Mouse (Mus musculus) forebrain, embryonic 13.5 days (tissue): ENCODE measurements at regions not wholly inside any gene's neighbourhood (a gene's known extent, or its start where the extent isn't known, plus 50 kb on each side); places are given as distances from the start of the nearest gene placed in this dataset.
"Not testable (repeated sequence)": the region's sequence is repeated elsewhere in the genome, so short reads cannot be mapped to it uniquely, and the experiment has no call there.

Experiments
- ATAC-seq: fragments of 200-750 bp; cut with Nextera tagmentation; 2 replicates; pipeline ENCODE4 v1.8.0; 2017
- H3K27ac ChIP-seq: fragments of 300-500 bp; sonication (generic); 2 replicates; pipeline ENCODE4 v1.5.1; 2015; ENCODE audit warnings: inconsistent platforms, mild to moderate bottlenecking, moderate library complexity
- H3K27me3 ChIP-seq: fragments of 300-500 bp; sonication (generic); 2 replicates; pipeline ENCODE4 v1.6.1; 2015; ENCODE audit warnings: mild to moderate bottlenecking, inconsistent platforms
- H3K36me3 ChIP-seq: fragments of 300-500 bp; sonication (generic); 2 replicates; pipeline ENCODE4 v1.6.1; 2015; ENCODE audit warnings: mild to moderate bottlenecking, inconsistent platforms; ENCODE audit not compliant: poor library complexity, severe bottlenecking
- H3K4me1 ChIP-seq: fragments of 300-500 bp; sonication (generic); 2 replicates; pipeline ENCODE4 v1.6.1; 2015; ENCODE audit warnings: inconsistent platforms
- H3K4me2 ChIP-seq: fragments of 300-500 bp; sonication (generic); 2 replicates; pipeline ENCODE4 v1.6.1; 2015; ENCODE audit warnings: inconsistent platforms, mild to moderate bottlenecking, moderate library complexity
- H3K4me3 ChIP-seq: fragments of 300-500 bp; sonication (generic); 2 replicates; pipeline ENCODE4 v1.5.1; 2015; ENCODE audit warnings: mild to moderate bottlenecking, inconsistent platforms
- H3K9ac ChIP-seq: fragments of 300-500 bp; sonication (generic); 2 replicates; pipeline ENCODE4 v1.6.1; 2015; ENCODE audit warnings: mild to moderate bottlenecking, inconsistent platforms
- H3K9me3 ChIP-seq: fragments of 300-500 bp; sonication (generic); replicated peaks from 2 replicates; pipeline ENCODE4 v1.6.1; 2016; ENCODE audit warnings: inconsistent platforms
- WGBS: fragments of 180-500 bp; shearing (Covaris S2); methylation state at CpG from one replicate; pipeline ENCODE4 v1.1.7; 2015; 5-methylcytosine and 5-hydroxymethylcytosine counted together

- WGBS: 84% methylated on average over 1 of the region's 1 CpGs
- ATAC-seq: no peak
- no peaks in the 10 kb centered on the region for H3K36me3 ChIP-seq
Measured at GRCm38 (mm10) chr1:113550172-113550571, 1685.5 kb upstream of the Dsel start.

GRCm38 (mm10) chr1:113539981-113540380 lies 1675.3 kb upstream of the Dsel start:
- no peak overlapping the region for H3K4me3 ChIP-seq
- no peaks in the 10 kb centered on the region for H3K4me1 ChIP-seq
- H3K27me3 ChIP-seq: no peaks in the 10 kb centered on the region
- no peak overlapping the region for H3K9ac ChIP-seq
- H3K27ac ChIP-seq: no peak overlapping the region
- no peak overlapping the region for H3K4me2 ChIP-seq
- H3K36me3 ChIP-seq: no peaks in the 10 kb centered on the region
- ATAC-seq: no peak
- H3K9me3 ChIP-seq: no peaks in the 10 kb centered on the region

More at GRCm38 (mm10) chr1:113550172-113550571, 1685.5 kb upstream of the Dsel start:
- Histone ChIP-seq H3K4me2 (no peak overlapping the region), H3K27ac (no peak overlapping the region), H3K27me3 (no peaks in the 10 kb centered on the region), H3K9ac (no peak overlapping the region), H3K9me3 (no peaks in the 10 kb centered on the region), H3K4me3 (no peak overlapping the region), H3K4me1 (no peaks in the 10 kb centered on the region)

GRCm38 (mm10) chr1:113530553-113530952 lies 1665.8 kb upstream of the Dsel start:
- WGBS: 90% methylated on average over 3 of the region's 3 CpGs
- Histone ChIP-seq H3K9me3 (no peaks in the 10 kb centered on the region), H3K27ac (no peak overlapping the region), H3K27me3 (no peaks in the 10 kb centered on the region), H3K4me3 (no peak overlapping the region), H3K36me3 (no peaks in the 10 kb centered on the region), H3K4me2 (no peak overlapping the region), H3K9ac (no peak overlapping the region), H3K4me1 (no peaks in the 10 kb centered on the region)
- ATAC-seq: no peak

GRCm38 (mm10) chr1:113495987-113496386 lies 1631.3 kb upstream of the Dsel start:
- H3K4me1 ChIP-seq: no peaks in the 10 kb centered on the region
- no peak overlapping the region for H3K9ac ChIP-seq
- no peaks in the 10 kb centered on the region for H3K36me3 ChIP-seq
- H3K4me3 ChIP-seq: no peak overlapping the region
- WGBS: 53% methylated on average over 2 of the region's 2 CpGs
- H3K4me2 ChIP-seq: no peak overlapping the region
- H3K27ac ChIP-seq: no peak overlapping the region
- no peaks in the 10 kb centered on the region for H3K27me3 ChIP-seq
- no peak for ATAC-seq
- no peaks in the 10 kb centered on the region for H3K9me3 ChIP-seq

GRCm38 (mm10) chr1:113490243-113491003 lies 1625.7 kb upstream of the Dsel start:
- H3K4me2 ChIP-seq: no peak overlapping the region
- H3K36me3 ChIP-seq: no peaks in the 10 kb centered on the region
- no peak overlapping the region for H3K4me3 ChIP-seq
- WGBS: 88% methylated on average over 5 of the region's 5 CpGs
- H3K4me1 ChIP-seq: no peaks in the 10 kb centered on the region
- H3K27ac ChIP-seq: no peak overlapping the region
- no peaks in the 10 kb centered on the region for H3K9me3 ChIP-seq
- no peaks in the 10 kb centered on the region for H3K27me3 ChIP-seq
- H3K9ac ChIP-seq: no peak overlapping the region
- ATAC-seq: no peak

- 57% methylated on average over 7 of the region's 7 CpGs for WGBS
- no peaks in the 10 kb centered on the region for H3K27me3 ChIP-seq
- peak; percentile 74 for ATAC-seq
- H3K4me1 ChIP-seq: 0 out of 2 replicates have a peak, but pooled peaks cover 4% of the 10 kb centered on the region
- no peak overlapping the region for H3K27ac ChIP-seq
- no peaks in the 10 kb centered on the region for H3K36me3 ChIP-seq
- no peak overlapping the region for H3K4me2 ChIP-seq
- H3K9me3 ChIP-seq: no peaks in the 10 kb centered on the region
- H3K4me3 ChIP-seq: no peak overlapping the region
- no peak overlapping the region for H3K9ac ChIP-seq
Measured at GRCm38 (mm10) chr1:113456538-113457273, 1592.0 kb upstream of the Dsel start.

GRCm38 (mm10) chr1:113433701-113434100 lies 1569.0 kb upstream of the Dsel start:
- Histone ChIP-seq H3K4me1 (no peaks in the 10 kb centered on the region), H3K9ac (no peak overlapping the region), H3K36me3 (no peaks in the 10 kb centered on the region), H3K4me2 (no peak overlapping the region), H3K27ac (no peak overlapping the region), H3K4me3 (no peak overlapping the region), H3K27me3 (no peaks in the 10 kb centered on the region), H3K9me3 (no peaks in the 10 kb centered on the region)
- ATAC-seq: no peak; the same call in 1 of the 2 replicates
- WGBS: 59% methylated on average over 1 of the region's 1 CpGs

GRCm38 (mm10) chr1:113431266-113431665 lies 1566.5 kb upstream of the Dsel start:
- H3K4me2 ChIP-seq: no peak overlapping the region
- ATAC-seq: no peak
- no peaks in the 10 kb centered on the region for H3K27me3 ChIP-seq
- no peaks in the 10 kb centered on the region for H3K4me1 ChIP-seq
- H3K9ac ChIP-seq: no peak overlapping the region
- H3K27ac ChIP-seq: no peak overlapping the region
- no peaks in the 10 kb centered on the region for H3K36me3 ChIP-seq
- H3K9me3 ChIP-seq: no peaks in the 10 kb centered on the region
- H3K4me3 ChIP-seq: no peak overlapping the region

- Histone ChIP-seq H3K36me3 (no peaks in the 10 kb centered on the region), H3K4me1 (no peaks in the 10 kb centered on the region), H3K4me2 (no peak overlapping the region), H3K4me3 (no peak overlapping the region), H3K9me3 (no peaks in the 10 kb centered on the region), H3K27ac (no peak overlapping the region), H3K27me3 (no peaks in the 10 kb centered on the region), H3K9ac (no peak overlapping the region)
- peak; percentile 51; the same call in 1 of the 2 replicates for ATAC-seq
- WGBS: 65% methylated on average over 3 of the region's 3 CpGs
Measured at GRCm38 (mm10) chr1:113412858-113413257, 1548.1 kb upstream of the Dsel start.

GRCm38 (mm10) chr1:113395267-113395824 lies 1530.6 kb upstream of the Dsel start:
- Histone ChIP-seq H3K4me2 (no peak overlapping the region), H3K9me3 (no peaks in the 10 kb centered on the region), H3K27me3 (no peaks in the 10 kb centered on the region), H3K4me3 (no peak overlapping the region), H3K4me1 (no peaks in the 10 kb centered on the region), H3K36me3 (no peaks in the 10 kb centered on the region), H3K9ac (no peak overlapping the region), H3K27ac (no peak overlapping the region)
- WGBS: 79% methylated on average over 6 of the region's 6 CpGs
- ATAC-seq: peak; percentile 48

- H3K4me2 ChIP-seq, ATAC-seq, H3K4me3 ChIP-seq, H3K9ac ChIP-seq, H3K27me3 ChIP-seq, H3K27ac ChIP-seq, H3K36me3 ChIP-seq, H3K9me3 ChIP-seq, H3K4me1 ChIP-seq: not testable (repeated sequence)
- WGBS: 89% methylated on average over 3 of the region's 3 CpGs
Measured at GRCm38 (mm10) chr1:113394326-113394725, 1529.6 kb upstream of the Dsel start.

- H3K9ac ChIP-seq: no peak overlapping the region
- H3K9me3 ChIP-seq: no peaks in the 10 kb centered on the region
- ATAC-seq: no peak; the same call in 1 of the 2 replicates
- no peaks in the 10 kb centered on the region for H3K27me3 ChIP-seq
- H3K4me3 ChIP-seq: no peak overlapping the region
- H3K4me1 ChIP-seq: no peaks in the 10 kb centered on the region
- H3K4me2 ChIP-seq: no peak overlapping the region
- H3K27ac ChIP-seq: no peak overlapping the region
- no peaks in the 10 kb centered on the region for H3K36me3 ChIP-seq
Measured at GRCm38 (mm10) chr1:113392962-113393361, 1528.2 kb upstream of the Dsel start.
